21 mouse cellular contexts compared by ENCODE assay signal in the genomic region with DNA sequence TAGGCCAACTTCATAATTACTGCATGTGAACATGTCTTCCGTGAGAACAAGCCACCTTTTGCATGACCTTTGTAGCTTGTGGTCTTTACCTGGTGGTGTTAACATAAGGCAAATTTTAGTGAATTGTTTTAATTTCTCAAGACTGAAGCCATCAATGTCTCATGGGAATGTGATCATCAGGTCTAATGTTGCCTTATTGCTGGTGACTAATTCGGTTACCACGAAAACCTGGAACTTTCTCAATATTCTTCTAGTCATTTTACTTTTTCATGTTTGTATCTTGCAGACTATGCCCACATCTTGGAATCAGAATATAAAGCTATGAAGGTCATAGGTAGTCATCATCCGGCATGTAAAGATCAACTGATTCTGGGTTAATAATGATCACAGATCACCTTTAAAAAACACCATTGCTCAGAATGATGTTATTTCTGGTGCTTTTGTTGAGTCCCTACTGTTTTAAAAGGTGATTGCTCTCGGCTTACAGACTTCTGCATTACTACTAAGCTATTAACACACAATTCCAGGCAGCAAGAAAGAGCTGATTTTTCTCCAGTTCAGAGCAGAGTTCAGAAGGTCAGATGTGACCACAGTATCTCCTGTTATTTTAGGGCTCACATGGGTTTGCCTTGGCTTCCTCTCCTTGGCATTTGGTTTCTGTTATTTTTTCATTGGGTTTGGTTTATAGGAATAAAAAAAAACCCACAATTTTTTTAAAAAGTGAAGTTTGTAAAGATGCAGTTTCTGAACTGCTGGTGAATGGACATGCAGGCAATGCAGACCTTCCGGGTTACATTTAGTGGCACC. TPM values are rescaled to one million over a fixed set of nuclear protein-coding genes. Genes with fewer than 3 reads are reported as not detected.
DNase-seq lines count a peak whose midpoint lies in the region; ATAC-seq and TF ChIP-seq lines count a peak whose summit lies in the region.
"Had no signal": no experiment of that assay in that cellular context is flagged by ENCODE, and none has a peak within 500 bp of the region (broad histone marks: within the 10 kb centered on the region; RNA-seq: fewer than 3 reads in every experiment).

No protein-coding gene starts in this region.

- no peaks in the 10 kb centered on the region for H3K36me3 ChIP-seq in C2C12 (ENCODE audit: control insufficient read depth, insufficient read depth)
- H3K36me3 ChIP-seq: forebrain, embryonic 12.5 days; forebrain, embryonic 15.5 days; hindbrain, embryonic 12.5 days; hindbrain, embryonic 15.5 days had no signal

- H3K27me3 ChIP-seq in C2C12 (ENCODE audit: control insufficient read depth, insufficient read depth, insufficient read length) = no peaks in the 10 kb centered on the region
- H3K27me3 ChIP-seq: forebrain, embryonic 12.5 days; forebrain, embryonic 15.5 days; hindbrain, embryonic 12.5 days; hindbrain, embryonic 15.5 days; Patski had no signal

- peak; percentile 86 for DNase-seq in 3T3-L1 (ENCODE audit: low read depth, low spot score)
- DNase-seq in urinary bladder, postnatal 14 days (ENCODE audit: low spot score) = no peak
- DNase-seq: adrenal gland, adult 2 months; adrenal gland, postnatal 14 days; cerebellum, adult 11-12 months; cerebellum, adult 8-10 months; cerebellum, postnatal 10 days; cerebellum, postnatal 36 days; gastrocnemius, adult 2 months; gastrocnemius, postnatal 14 days; heart, adult 11 months had no signal

- no peaks in the 10 kb centered on the region for H3K79me2 ChIP-seq in C2C12 (ENCODE audit: control insufficient read depth, insufficient read depth)

- H3ac ChIP-seq in C2C12 (ENCODE audit: control insufficient read depth, insufficient read length, low read depth) = no peak overlapping the region

- peaks cover 6% of the 10 kb centered on the region for H3K4me1 ChIP-seq in embryonic fibroblast, embryonic 13.5 days (ENCODE audit: control insufficient read depth, insufficient read depth, low read length)
- H3K4me1 ChIP-seq: forebrain, embryonic 12.5 days; forebrain, embryonic 15.5 days; hindbrain, embryonic 12.5 days; hindbrain, embryonic 15.5 days had no signal

- ATAC-seq in megakaryocyte progenitor cell, adult 5-6 weeks (replicated peaks; ENCODE audit: poor library complexity) = no peak
- no peak for ATAC-seq in cerebellum, adult (ENCODE audit: insufficient number of reproducible peaks, low FRiP score, low TSS enrichment)
- ATAC-seq: forebrain, embryonic 15.5 days; intestine, postnatal 0 days; Patski had no signal

- no peak overlapping the region for H3K4me3 ChIP-seq in C2C12 (ENCODE audit: insufficient read depth, poor library complexity, severe bottlenecking)
- H3K4me3 ChIP-seq in embryonic fibroblast, embryonic 13.5 days (ENCODE audit: insufficient read depth, low read length) = no peak overlapping the region
- H3K4me3 ChIP-seq: forebrain, embryonic 12.5 days; forebrain, embryonic 15.5 days; gastrocnemius, adult 2 months; hindbrain, embryonic 12.5 days; hindbrain, embryonic 15.5 days had no signal

- H3K27ac ChIP-seq in embryonic fibroblast, embryonic 13.5 days (ENCODE audit: insufficient read depth, low read length) = peak overlapping the region; percentile 72
- H3K27ac ChIP-seq: forebrain, embryonic 12.5 days; forebrain, embryonic 15.5 days; gastrocnemius, adult 2 months; hindbrain, embryonic 12.5 days; hindbrain, embryonic 15.5 days had no signal

- H3K79me3 ChIP-seq in C2C12 (ENCODE audit: low read depth) = no peaks in the 10 kb centered on the region

- TF ChIP-seq CTCF in C2C12 (IDR thresholded peaks at IDR 0.05; ENCODE audit: control insufficient read depth, insufficient read depth, insufficient read length) = no peak
- no peak for TF ChIP-seq CTCF in embryonic fibroblast, embryonic 13.5 days (IDR thresholded peaks at IDR 0.05; ENCODE audit: borderline replicate concordance, insufficient read depth, low read length)

- TF ChIP-seq POLR2A in embryonic fibroblast, embryonic 13.5 days (IDR thresholded peaks at IDR 0.05; ENCODE audit: low read depth, low read length) = no peak

TF ChIP-seq in C2C12, 6 proteins besides CTCF, POLR2A, EP300 and RAD21:
- TF ChIP-seq MAX (IDR thresholded peaks at IDR 0.05) (no peak), FOSL1 (IDR thresholded peaks at IDR 0.05; ENCODE audit: insufficient read depth, low read length, poor library complexity, severe bottlenecking) (peak; percentile 19), USF1 (IDR thresholded peaks at IDR 0.05; ENCODE audit: low read depth) (peak; percentile 15), MYOG (IDR thresholded peaks at IDR 0.05; ENCODE audit: control insufficient read depth, extremely low read depth, insufficient read length) (no peak), CEBPB (IDR thresholded peaks at IDR 0.05; ENCODE audit: low read depth) (peak; percentile 63), MYOD1 (IDR thresholded peaks at IDR 0.05; ENCODE audit: control insufficient read depth, insufficient read length, low read depth) (no peak)

RNA-seq across cellular contexts. Expression of gene Ccdc34, which starts 57.2 kb away (rescaled TPM):
- polyA plus RNA-seq in C2C12 (2012; fragmentation: generic; extraction: Trizol) = 18.5 TPM
- polyA plus RNA-seq in embryonic fibroblast, embryonic 13.5 days (2011; ENCODE audit: insufficient read length, low read depth, missing spikeins) = 27.5 and 33.1 TPM in 2 replicates
- total RNA-seq in megakaryocyte progenitor cell, adult 5-6 weeks (2015) = 56.3 and 65.9 TPM in 2 replicates
- 42.6 and 56.5 TPM in 2 replicates for total RNA-seq in megakaryocyte progenitor cell, adult 5-6 weeks (2017)
